Mouse (Mus musculus) right cerebral cortex, postnatal 14 days (tissue): ENCODE measurements at regions not wholly inside any gene's neighbourhood (a gene's known extent, or its start where the extent isn't known, plus 50 kb on each side); places are given as distances from the start of the nearest gene placed in this dataset.
"Not testable (repeated sequence)": the region's sequence is repeated elsewhere in the genome, so short reads cannot be mapped to it uniquely, and the experiment has no call there.

Experiments used
- DNase-seq: peaks from one replicate; pipeline ENCODE4 v3.0.0; 2022

- DNase-seq, result no peak
These were observed 69.4 kb upstream of the Dph6 start for GRCm38 (mm10) chr2:114723971-114724666.

GRCm38 (mm10) chr2:114727197-114727596 lies 72.4 kb upstream of the Dph6 start:
- no peak for DNase-seq

GRCm38 (mm10) chr2:114734861-114735569 lies 80.3 kb upstream of the Dph6 start:
- DNase-seq, result no peak

GRCm38 (mm10) chr2:114739421-114740212 lies 84.9 kb upstream of the Dph6 start:
- no peak for DNase-seq

- no peak for DNase-seq
These were observed 108.5 kb upstream of the Dph6 start for GRCm38 (mm10) chr2:114763276-114763675.

- not testable (repeated sequence) for DNase-seq
These were observed 119.0 kb upstream of the Dph6 start for GRCm38 (mm10) chr2:114773723-114774122.

GRCm38 (mm10) chr2:114774278-114774677 lies 119.5 kb upstream of the Dph6 start:
- DNase-seq, result no peak

GRCm38 (mm10) chr2:114775532-114775931 lies 120.8 kb upstream of the Dph6 start:
- DNase-seq, result no peak

- DNase-seq, result no peak
These were observed 121.4 kb upstream of the Dph6 start for GRCm38 (mm10) chr2:114776176-114776575.

- no peak for DNase-seq
These were observed 127.7 kb upstream of the Dph6 start for GRCm38 (mm10) chr2:114782450-114782849.

- DNase-seq, result no peak
These were observed 129.4 kb upstream of the Dph6 start for GRCm38 (mm10) chr2:114784191-114784590.

- DNase-seq, result no peak
These were observed 133.5 kb upstream of the Dph6 start for GRCm38 (mm10) chr2:114788251-114788650.

- DNase-seq, result no peak
These were observed 142.0 kb upstream of the Dph6 start for GRCm38 (mm10) chr2:114796630-114797290.

GRCm38 (mm10) chr2:114797291-114797650 lies 142.5 kb upstream of the Dph6 start:
- no peak for DNase-seq

- DNase-seq, result no peak
These were observed 148.5 kb upstream of the Dph6 start for GRCm38 (mm10) chr2:114803241-114803640.

- DNase-seq, result no peak
These were observed 149.2 kb upstream of the Dph6 start for GRCm38 (mm10) chr2:114803928-114804327.

- no peak for DNase-seq
These were observed 150.8 kb upstream of the Dph6 start for GRCm38 (mm10) chr2:114805436-114806047.

GRCm38 (mm10) chr2:114808046-114808445 lies 153.3 kb upstream of the Dph6 start:
- no peak for DNase-seq

GRCm38 (mm10) chr2:114812141-114812902 lies 157.6 kb upstream of the Dph6 start:
- no peak for DNase-seq

- no peak for DNase-seq
These were observed 158.1 kb upstream of the Dph6 start for GRCm38 (mm10) chr2:114812903-114813290.

- no peak for DNase-seq
These were observed 167.9 kb upstream of the Dph6 start for GRCm38 (mm10) chr2:114822657-114823056.

- no peak for DNase-seq
These were observed 173.4 kb upstream of the Dph6 start for GRCm38 (mm10) chr2:114828192-114828591.
